Mouse (Mus musculus): ENCODE measurements at regions not wholly inside any gene's neighbourhood (a gene's known extent, or its start where the extent isn't known, plus 50 kb on each side); places are given as distances from the start of the nearest gene placed in this dataset.

GRCm38 (mm10) chr13:42575725-42576426, 104.5 kb upstream of the Phactr1 start:
- H3K27ac ChIP-seq: no peak overlapping the region
- H3K4me3 ChIP-seq: no peak overlapping the region
- TF ChIP-seq CTCF (conservative IDR thresholded peaks at IDR 0.05): peak; percentile 99
- peak; percentile 80 to 85 for DNase-seq (ENCODE audit: low spot score in 2 of 2)

GRCm38 (mm10) chr13:42579471-42579870, 101.0 kb upstream of the Phactr1 start:
- H3K4me3 ChIP-seq: no peak overlapping the region
- no peak overlapping the region for H3K27ac ChIP-seq
- no peak for TF ChIP-seq CTCF (conservative IDR thresholded peaks at IDR 0.05)
- no peak for DNase-seq (ENCODE audit: low spot score in 2 of 2)

GRCm38 (mm10) chr13:42589136-42589535, 91.3 kb upstream of the Phactr1 start:
- no peak overlapping the region for H3K4me3 ChIP-seq
- no peak for DNase-seq (ENCODE audit: low spot score in 2 of 2)
- TF ChIP-seq CTCF (conservative IDR thresholded peaks at IDR 0.05): peak; percentile 35; the same call in 1 of the 2 replicates
- no peak overlapping the region for H3K27ac ChIP-seq

- peak; percentile 72 for TF ChIP-seq CTCF (conservative IDR thresholded peaks at IDR 0.05)
- Histone ChIP-seq H3K27ac (no peak overlapping the region), H3K4me3 (no peak overlapping the region)
- no peak for DNase-seq (ENCODE audit: low spot score in 2 of 2)
These were observed 90.8 kb upstream of the Phactr1 start for GRCm38 (mm10) chr13:42589607-42590006.

GRCm38 (mm10) chr13:42590415-42590814, 90.0 kb upstream of the Phactr1 start:
- TF ChIP-seq CTCF (conservative IDR thresholded peaks at IDR 0.05): no peak

GRCm38 (mm10) chr13:42592945-42593344, 87.5 kb upstream of the Phactr1 start:
- no peak for TF ChIP-seq CTCF (conservative IDR thresholded peaks at IDR 0.05)
- no peak overlapping the region for H3K4me3 ChIP-seq
- H3K27ac ChIP-seq: peak overlapping the region; percentile 43
- no peak for DNase-seq (ENCODE audit: low spot score in 2 of 2)

More at GRCm38 (mm10) chr13:42590415-42590814, 90.0 kb upstream of the Phactr1 start:
- no peak overlapping the region for H3K4me3 ChIP-seq
- DNase-seq (ENCODE audit: low spot score in 2 of 2): no peak
- no peak overlapping the region for H3K27ac ChIP-seq

GRCm38 (mm10) chr13:42593488-42594170, 86.8 kb upstream of the Phactr1 start:
- no peak for TF ChIP-seq CTCF (conservative IDR thresholded peaks at IDR 0.05)
- H3K27ac ChIP-seq: peak overlapping the region; percentile 43; the same call in 1 of the 2 replicates
- DNase-seq (ENCODE audit: low spot score in 2 of 2): peak; percentile 19 to 63
- H3K4me3 ChIP-seq: no peak overlapping the region

GRCm38 (mm10) chr13:42595180-42595579, 85.2 kb upstream of the Phactr1 start:
- H3K4me3 ChIP-seq: no peak overlapping the region
- DNase-seq (ENCODE audit: low spot score in 2 of 2): no peak
- no peak for TF ChIP-seq CTCF (conservative IDR thresholded peaks at IDR 0.05)
- no peak overlapping the region for H3K27ac ChIP-seq

GRCm38 (mm10) chr13:42597781-42598180, 82.6 kb upstream of the Phactr1 start:
- DNase-seq (ENCODE audit: low spot score in 2 of 2): peak; percentile 44 to 74

GRCm38 (mm10) chr13:42603308-42603707, 77.1 kb upstream of the Phactr1 start:
- DNase-seq (ENCODE audit: low spot score in 2 of 2): no peak
- H3K27ac ChIP-seq: no peak overlapping the region
- no peak for TF ChIP-seq CTCF (conservative IDR thresholded peaks at IDR 0.05)

More at GRCm38 (mm10) chr13:42597781-42598180, 82.6 kb upstream of the Phactr1 start:
- Histone ChIP-seq H3K27ac (peak overlapping the region; percentile 6; the same call in 1 of the 2 replicates), H3K4me3 (no peak overlapping the region)
- no peak for TF ChIP-seq CTCF (conservative IDR thresholded peaks at IDR 0.05)

GRCm38 (mm10) chr13:42607735-42608134, 72.7 kb upstream of the Phactr1 start:
- no peak overlapping the region for H3K4me3 ChIP-seq
- DNase-seq (ENCODE audit: low spot score in 2 of 2): no peak
- TF ChIP-seq CTCF (conservative IDR thresholded peaks at IDR 0.05): no peak
- H3K27ac ChIP-seq: no peak overlapping the region

More at GRCm38 (mm10) chr13:42603308-42603707, 77.1 kb upstream of the Phactr1 start:
- no peak overlapping the region for H3K4me3 ChIP-seq

GRCm38 (mm10) chr13:42608963-42609362, 71.5 kb upstream of the Phactr1 start:
- H3K4me3 ChIP-seq: no peak overlapping the region
- no peak for DNase-seq (ENCODE audit: low spot score in 2 of 2)
- H3K27ac ChIP-seq: no peak overlapping the region
- peak; percentile 65 for TF ChIP-seq CTCF (conservative IDR thresholded peaks at IDR 0.05)

- no peak overlapping the region for H3K4me3 ChIP-seq
- no peak for TF ChIP-seq CTCF (conservative IDR thresholded peaks at IDR 0.05)
- no peak overlapping the region for H3K27ac ChIP-seq
These were observed 67.1 kb upstream of the Phactr1 start for GRCm38 (mm10) chr13:42613326-42613725.

More at GRCm38 (mm10) chr13:42613326-42613725, 67.1 kb upstream of the Phactr1 start:
- no peak for DNase-seq (ENCODE audit: low spot score in 2 of 2)
